Mouse (Mus musculus) adrenal gland, adult 8-10 months (tissue): ENCODE measurements around the gene Tbc1d9b. TPM values are rescaled to one million over a fixed set of nuclear protein-coding genes. Genes with fewer than 3 reads are reported as not detected.
"Not testable (repeated sequence)": the region's sequence is repeated elsewhere in the genome, so short reads cannot be mapped to it uniquely, and the experiment has no call there.

Source experiments
- DNase-seq: peaks from one replicate; pipeline ENCODE4 v3.0.0; 2022
- total RNA-seq, 4 experiments: library from RNA; stranded (reverse); gene quantifications; 2 replicates each; pipeline ENCODE4 v1.2.4; 2022

Tbc1d9b gene
- total RNA-seq, 4 experiments from 2014 or later = 154 to 260 (median 207) TPM

DNA sequence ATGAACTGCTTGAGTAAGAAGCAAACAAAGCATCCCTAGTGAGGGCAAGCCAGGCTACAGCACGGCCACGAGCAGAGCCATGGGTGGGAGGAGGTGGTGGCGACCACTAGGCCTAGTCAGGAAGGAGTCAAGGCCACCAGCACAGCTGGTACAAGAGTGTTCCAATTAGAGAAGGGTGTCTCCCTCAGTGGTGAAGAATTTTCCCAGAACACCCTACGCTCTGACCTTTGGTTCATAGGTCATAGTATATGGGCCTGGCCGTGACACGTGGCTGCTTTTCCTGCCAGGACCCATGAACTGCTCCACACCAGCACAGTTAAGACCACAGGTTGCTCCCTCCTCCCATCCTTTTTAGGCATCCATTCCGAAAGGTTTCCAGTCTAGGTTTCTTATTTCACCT, 8.4 kb downstream of the Tbc1d9b start:
- DNase-seq = no peak

DNA sequence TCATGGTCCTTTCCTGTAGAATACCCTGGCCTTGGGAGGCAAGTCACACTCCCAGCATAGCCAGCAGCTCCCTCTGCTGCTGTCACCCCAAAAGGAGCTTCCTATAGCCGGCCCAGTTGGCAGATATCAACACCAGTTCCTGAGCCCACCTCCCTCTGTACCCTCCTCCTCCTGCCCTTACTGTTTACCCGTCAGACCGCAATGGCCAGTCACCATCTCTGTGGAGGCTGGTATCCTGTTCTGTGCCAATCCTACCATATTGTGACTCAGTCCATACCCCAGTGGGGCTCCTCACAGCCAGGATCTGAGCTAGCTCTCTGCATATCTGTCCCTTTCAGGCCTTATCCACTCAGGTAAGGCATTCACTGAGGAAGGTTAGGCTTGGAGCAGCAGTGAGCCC, 14.3 kb downstream of the Tbc1d9b start:
- DNase-seq = no peak

DNA sequence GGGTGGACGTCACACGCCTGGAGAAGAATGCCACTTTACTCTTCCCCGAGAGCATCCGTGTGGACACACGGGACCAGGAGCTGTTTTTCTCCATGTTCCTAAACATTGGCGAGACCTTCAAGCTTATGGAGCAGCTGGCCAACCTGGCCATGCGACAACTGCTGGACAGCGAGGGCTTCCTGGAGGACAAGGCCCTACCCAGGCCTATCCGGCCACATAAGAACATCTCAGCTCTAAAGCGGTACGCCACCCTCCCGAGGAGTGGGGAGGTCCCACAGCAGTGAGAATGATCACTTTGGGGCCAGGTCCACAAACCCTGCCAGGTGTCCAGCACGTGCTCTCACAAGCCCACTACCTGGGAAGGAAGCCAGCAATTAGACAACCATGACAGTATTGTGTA, 14.9 kb downstream of the Tbc1d9b start:
- no peak for DNase-seq

DNA sequence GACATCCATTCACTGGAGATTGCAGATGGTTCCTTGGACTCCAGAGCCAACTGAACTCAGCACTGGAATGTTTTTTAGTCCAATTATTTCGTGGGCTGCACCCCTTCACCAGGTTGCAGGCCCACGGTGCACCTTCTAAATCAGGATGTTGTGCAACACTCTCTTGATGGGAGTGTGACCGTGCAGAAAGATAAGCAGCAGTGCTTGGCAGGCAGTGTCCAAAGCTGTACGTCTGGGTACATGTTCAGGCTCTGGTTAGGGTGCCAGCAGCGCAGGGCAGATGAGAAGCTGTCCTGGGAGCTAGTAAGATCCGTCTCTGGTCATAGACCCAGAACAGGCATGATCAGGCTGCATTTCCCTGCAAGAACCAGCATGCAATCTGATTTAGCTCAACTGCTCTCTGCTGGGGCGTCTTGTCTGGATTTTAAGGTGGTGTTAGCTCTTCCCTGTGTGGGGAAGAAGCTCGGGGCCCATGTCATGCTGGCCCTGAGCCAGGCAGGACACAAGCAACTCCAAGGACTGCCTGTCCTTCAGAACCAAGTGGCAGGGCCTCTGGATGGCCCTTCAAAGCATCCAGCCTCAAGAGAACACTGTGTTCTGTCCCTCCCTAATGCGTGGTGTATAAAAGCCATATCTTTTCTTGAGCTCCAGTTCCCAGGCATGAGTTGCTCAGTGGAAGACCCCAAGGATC, 16.2 kb downstream of the Tbc1d9b start:
- DNase-seq = peak; percentile 66

DNA sequence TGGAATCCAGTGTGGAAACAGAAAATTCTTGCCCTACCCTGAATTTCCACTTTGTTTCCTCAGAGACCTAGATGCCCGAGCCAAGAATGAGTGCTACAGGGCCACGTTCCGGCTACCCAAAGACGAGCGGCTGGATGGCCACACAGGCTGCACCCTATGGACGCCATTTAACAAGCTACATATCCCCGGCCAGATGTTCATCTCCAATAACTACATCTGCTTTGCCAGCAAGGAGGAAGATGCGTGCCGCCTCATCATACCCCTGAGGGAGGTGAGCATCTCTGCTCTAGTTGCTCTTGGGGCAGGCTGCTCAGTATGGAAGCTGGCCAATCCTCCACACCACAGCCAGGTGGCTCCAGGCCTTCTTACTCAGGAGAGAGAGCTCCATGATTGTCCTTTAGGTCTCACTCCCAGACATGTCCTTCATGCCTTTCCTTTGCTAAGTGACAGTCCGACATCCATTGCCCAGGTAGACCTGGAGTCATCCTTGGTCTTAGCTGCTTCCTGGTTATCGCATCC, 16.8 kb downstream of the Tbc1d9b start:
- no peak for DNase-seq

DNA sequence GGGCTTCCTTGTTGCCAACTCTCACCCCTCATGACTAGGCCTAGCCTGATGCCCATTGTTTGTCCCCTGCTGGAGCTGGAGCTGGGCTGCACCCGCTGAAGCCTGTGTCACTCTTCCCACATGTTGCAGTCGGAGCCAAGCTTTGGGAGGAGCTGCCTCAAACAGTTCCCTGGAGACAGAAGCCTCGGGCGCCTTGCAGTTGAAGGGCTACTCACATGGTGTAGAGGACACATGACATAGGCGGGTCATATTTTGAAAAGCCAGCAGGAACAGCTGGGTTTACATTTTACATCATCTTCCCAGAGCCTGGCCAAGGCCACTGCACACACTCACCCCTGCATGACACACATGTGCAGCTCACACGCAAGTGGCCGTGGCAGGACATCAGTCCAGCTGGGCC, 18.0 kb downstream of the Tbc1d9b start:
- no peak for DNase-seq

DNA sequence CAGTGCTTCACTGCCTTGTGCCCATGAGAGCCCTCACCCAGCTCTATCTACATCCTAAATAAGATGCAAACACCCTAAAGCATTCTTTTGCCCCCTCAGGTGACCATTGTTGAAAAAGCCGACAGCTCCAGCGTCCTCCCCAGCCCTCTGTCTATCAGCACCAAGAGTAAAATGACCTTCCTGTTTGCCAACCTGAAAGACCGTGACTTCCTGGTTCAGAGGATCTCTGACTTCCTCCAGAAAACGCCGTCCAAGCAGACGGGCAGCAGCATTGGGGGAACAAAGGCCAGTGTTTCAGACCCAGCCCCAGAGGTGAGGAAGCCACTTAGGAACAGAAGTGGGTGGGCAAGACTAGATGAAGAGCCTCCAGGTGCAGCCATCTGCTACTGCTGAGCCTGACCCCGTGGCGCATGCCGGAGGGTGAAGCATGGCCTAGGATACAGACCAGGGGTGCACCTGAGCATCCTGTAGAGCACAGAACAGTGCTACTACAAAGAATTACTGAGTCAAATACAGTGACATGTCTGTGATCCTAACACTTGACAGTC, 18.5 kb downstream of the Tbc1d9b start:
- DNase-seq = no peak

DNA sequence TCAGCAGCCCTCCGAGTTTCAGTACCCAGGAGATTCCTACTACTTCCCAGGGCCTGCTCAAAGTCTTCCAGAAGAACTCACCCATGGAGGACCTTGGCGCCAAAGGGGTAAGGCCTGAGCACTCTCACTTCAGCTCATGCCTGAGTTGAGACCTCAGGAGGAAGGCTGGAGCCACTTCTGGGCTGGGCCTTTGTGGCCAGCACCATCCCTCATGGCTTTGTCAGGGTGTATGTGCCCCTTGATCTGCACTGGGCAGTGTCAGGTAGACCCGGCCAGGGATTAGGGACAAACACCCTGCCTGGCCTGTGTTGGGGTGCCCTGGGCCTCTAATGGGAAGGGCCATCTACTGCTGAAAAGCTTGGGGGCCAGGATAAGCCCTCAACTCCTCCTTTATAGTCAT, 20.2 kb downstream of the Tbc1d9b start:
- DNase-seq = no peak

DNA sequence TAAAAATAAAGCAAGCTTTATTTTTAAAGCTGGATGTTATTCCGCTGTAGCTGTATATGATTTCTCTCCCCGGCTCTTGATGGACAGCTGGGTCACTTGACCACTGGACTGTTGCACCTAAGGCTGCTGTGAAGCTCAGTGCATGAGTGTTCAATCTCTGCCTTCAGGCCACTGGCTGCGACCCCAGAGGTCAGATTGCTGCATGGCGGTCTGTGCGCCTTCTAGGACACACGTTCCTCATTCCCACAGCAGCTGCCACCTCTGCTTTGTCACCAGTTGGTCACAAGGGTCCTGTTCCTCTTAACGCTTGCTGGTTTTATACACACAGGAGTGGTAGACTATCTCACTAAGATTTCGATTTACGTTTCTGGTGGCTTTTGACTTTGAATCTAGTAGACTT, 23.0 kb downstream of the Tbc1d9b start:
- DNase-seq = no peak

DNA sequence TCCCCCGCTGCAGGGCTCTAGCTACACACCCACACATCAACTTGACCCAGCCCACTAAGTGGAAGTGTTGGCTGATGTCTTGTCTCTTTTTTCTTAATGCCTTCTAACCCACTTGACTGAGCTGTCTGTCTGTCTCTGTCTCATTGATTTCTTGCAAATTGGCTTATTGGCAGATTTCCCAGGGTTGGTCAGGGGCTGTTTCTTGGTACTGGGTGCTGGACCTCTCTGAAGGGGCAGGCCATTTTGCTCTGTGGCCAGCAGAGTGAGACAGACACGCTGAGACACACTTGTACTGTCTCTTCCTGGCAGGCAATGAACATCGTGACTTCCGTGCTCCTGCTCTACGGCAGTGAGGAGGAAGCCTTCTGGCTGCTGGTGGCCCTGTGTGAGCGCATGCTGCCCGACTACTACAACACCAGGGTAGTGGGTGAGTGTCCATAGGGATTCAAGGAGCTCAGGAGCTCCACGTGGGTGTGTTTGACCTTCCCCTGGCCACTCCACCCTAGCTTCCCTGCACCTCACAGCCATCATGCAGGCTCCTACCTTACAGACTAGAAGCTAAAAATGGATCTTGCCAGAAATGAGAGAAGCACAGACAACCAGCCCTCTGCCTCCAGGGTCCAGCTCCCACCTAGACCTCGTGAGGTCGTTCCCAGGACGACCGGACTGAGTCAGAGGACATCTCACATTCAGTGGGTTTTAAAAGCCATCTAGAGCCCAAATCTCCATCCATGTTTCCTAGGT, 23.8 kb downstream of the Tbc1d9b start:
- no peak for DNase-seq

DNA sequence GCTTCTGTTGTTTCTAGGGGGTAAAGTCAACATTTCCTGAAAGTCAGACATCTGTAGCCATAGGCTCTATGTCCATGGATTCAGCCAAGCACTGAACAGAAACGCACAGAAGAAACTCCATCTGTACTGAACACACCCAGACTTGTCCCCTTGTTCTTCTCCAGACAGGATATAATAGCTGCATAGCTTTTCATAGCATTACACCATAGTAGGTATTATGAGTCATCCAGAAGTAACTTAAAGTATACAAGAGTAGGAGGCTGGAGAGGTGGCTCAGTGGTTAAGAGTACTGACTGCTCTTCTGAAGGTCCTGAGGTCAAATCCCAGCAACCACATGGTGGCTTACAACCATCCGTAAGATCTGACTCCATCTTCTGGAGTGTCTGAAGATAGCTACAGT, 24.6 kb downstream of the Tbc1d9b start:
- DNase-seq = no peak

DNA sequence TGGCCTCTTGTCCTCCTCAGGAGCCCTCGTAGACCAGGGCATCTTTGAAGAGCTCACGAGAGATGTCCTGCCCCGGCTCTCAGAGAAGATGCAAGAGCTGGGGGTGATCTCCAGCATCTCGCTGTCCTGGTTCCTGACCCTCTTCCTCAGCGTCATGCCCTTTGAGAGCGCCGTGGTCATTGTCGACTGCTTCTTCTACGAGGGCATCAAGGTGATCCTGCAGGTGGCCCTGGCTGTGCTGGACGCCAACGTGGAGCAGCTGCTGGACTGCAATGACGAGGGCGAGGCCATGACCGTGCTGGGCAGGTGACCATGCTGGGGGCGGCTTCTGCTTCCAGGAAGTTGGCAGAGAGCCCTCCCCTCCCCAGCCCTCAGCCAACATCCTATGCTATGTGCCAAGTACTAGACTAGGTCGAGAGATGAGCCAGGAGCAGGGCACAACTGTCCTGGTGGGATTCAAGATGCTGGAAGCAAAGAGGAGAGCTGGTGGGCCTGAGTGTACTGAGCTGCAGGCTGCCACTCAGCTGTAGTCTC, 25.6 kb downstream of the Tbc1d9b start:
- no peak for DNase-seq

DNA sequence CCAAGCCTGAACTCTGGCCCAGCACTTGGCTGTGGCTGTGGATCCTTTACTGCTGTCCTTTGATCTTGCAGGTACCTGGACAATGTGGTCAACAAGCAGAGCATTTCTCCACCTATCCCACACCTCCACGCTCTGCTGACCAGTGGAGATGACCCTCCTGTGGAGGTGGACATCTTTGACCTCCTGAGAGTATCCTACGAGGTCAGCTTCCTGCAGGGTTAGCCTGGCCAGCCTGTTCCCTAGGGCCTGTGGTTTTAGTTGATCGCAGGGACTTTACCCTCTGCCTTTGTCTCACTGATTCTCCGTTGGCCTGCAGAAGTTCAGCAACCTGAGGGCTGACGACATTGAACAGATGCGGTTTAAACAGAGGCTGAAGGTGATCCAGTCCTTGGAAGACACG, 27.1 kb downstream of the Tbc1d9b start:
- no peak for DNase-seq

DNA sequence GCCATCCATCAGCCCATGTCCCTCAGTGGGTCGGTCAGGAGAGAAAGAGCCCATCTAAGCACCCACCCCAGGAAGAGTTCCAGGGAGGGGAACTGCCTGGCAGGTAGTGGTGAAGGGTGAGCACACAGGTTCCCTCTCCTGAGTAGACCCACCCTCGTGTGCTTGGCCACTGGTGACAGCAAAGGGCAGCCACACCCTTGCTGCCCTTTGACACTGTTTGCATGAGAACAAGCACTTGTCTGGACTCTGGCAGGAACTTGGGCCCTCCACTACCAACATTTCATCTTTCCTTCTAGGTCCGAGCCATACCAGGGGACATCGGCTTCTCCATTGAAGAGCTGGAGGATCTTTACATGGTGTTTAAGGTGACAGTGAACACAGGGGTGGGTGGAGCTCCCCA, 28.2 kb downstream of the Tbc1d9b start:
- no peak for DNase-seq

DNA sequence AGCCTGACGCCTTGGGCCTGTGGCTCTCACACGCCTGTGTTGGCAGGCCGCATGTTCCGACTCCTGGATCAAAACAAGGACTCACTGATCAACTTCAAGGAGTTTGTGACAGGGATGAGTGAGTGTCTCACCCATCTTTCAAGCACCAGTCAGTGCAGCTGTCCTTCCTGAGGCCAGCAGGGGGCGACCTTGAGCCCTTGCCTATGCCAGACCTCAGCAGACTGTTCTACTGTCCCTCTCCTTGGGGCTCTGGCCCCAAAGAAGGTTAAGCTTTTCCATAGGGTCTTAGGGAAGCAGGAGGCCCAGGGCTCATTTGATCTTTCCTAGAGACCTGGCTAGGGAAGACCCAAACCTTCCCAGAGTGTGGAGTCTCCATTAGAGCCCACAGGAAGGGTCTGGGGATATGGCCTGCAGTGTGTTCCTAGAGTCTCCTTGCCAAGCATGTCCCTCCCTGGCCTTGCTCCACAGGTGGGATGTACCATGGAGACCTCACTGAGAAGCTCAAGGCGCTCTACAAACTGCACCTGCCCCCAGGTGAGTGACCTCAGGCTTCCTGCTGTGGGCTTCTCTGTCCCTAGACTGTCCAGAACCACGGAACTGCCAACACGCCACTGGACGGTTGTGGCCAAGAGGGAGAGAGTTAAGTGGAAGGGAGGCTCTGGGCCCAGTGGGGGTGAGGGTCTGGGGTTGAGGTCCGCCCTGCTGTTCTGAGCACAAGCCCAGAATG, 30.5 kb downstream of the Tbc1d9b start:
- peak; percentile 69 for DNase-seq

DNA sequence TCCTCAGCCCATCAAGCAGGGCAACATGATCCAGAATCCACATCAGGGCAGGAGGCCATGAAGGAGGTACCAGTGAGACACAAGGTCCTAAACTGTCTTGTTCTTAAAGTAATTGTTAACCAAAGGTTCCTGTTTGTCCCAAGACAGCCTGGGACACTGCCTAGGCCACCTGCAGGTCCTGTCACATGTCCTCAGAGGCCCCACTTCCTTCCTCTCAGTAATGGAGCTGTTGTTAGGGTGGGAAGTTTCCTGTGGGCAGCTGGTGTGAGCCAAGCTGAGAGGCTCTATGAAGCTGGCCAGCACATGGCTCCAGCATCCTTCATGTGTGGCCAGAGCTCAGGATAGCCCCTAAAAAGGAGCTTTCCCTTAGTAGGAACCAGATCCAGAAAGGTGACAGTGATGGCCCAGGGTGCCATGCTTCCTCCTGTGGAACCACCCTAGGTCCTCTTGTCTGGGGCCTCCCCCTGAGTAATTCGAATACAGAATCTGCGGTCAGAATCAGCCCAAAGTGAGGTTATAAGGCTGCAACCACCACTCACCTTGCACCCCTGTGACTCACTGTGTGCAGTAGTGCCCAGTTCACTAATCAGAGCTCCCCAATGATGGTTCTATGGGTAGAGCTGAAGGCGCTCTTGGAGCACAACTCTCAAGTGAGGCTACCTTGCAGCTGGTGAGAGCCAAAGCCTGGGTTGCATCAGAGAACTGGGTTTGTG, 31.3 kb downstream of the Tbc1d9b start:
- no peak for DNase-seq

DNA sequence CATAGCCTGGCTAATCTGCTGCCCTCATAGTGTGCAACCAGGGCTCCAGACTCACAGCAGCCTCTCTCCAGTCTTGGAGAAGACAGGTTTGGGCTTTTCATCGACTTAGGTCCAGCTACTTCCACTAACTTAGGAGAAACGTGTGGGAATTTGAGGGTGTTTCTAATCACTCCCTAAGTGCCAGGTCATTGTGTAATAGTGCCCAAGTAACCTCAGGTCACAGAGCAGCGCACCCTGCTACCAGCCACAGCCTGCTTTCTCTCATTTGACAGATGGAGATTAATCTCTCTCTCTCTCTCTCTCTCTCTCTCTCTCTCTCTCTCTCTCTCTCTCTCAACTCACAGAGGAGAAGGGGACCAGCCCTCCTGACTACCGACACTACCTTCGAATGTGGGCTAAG, 37.2 kb downstream of the Tbc1d9b start:
- DNase-seq = no peak

DNA sequence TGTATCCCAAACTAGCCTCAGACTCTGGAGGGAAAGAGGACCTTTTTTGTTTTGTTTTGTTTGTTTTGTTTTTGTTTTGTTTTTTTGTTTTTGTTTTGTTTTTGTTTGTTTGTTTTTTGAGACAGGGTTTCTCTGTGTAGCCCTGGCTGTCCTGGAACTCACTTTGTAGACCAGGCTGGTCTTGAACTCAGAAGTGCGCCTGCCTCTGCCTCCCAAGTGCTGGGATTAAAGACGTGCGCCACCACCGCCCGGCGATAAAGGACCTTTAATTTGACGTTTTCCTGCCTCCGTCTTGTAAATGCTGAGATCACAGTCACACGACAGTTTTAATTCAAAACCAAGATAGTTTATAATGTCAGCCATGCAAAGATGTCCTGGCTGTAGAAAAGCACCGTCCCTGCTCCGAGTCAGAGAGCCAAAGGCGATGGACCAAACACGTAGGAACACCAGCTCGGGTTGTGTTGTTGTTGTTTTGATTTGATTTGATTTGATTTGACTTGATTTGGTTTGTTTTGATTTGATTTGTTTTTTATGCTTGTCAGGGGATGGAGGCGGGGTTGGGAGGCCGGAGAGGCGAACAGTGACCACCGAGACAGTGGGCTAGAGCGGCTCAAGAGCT, 43.0 kb downstream of the Tbc1d9b start, which contains the start of gene Mrnip:
Mrnip (plus strand) TSS at position 334 of the 619 bp plus-strand sequence.
- DNase-seq = not testable (repeated sequence)

DNA sequence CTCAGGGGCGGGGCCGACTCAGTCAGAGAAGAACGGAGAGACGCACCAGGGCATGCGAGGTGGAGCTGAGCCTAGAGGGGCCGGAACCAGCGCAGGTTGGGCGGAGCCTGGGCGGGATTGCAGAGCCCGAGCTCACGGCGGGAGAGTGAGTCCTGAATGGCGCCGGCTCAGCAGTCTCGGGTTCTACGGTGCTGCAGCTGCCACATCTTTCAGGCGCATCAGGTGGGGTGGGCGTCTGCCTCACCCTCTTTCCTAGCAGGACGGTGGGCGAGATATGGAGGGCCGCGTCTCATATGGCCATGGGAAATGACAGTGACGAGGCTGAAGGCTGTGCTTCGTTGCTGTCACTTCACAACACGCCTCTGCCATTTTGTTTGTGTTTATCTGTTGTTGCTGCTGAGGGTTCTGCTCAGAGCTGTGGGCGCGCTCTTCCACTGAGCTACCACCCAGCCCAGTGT, 43.6 kb downstream of the Tbc1d9b start:
- DNase-seq = peak; percentile 97

DNA sequence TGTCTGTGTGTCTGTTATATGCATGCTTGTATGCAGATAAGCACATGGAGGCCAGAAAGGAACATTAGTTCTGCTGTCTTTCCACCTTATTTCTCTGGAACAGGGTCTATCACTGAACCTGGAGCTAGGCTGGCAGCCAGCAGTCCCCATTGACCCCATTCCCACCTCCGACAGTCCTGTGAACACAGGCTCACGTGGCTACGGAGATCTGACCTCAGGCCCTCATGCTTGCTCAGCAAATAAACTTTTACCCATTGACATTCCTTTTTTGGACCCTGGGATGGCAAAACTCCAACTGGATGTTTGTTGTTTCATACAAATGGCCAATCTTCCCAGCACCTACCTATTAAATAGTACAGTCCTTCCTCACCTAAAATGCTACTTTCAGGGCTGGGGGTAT, 45.2 kb downstream of the Tbc1d9b start:
- DNase-seq = no peak

DNA sequence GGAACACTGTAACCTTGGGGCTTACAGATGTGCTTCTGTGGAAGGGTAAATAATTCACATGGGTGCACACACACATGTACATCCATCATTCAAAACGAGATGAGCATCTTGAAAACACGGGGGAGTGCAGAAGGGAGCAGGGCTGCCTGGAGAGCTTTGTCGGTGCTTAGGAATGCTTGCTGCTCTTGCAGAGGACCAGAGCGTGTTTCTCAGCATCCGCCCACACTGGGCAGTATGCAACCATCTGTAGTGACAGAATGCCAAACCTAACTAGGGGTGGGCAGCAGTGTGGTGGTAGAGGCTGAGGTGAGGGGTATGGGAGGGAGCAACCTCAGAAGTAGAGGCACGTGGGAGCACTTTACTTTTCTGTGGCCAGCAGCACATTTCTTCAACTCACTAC, 45.9 kb downstream of the Tbc1d9b start:
- DNase-seq = no peak
